Mouse (Mus musculus) limb, embryonic 12.5 days (tissue): ENCODE measurements around the gene Dhh. TPM values are rescaled to one million over a fixed set of nuclear protein-coding genes. Genes with fewer than 3 reads are reported as not detected.
"Not testable (repeated sequence)": the region's sequence is repeated elsewhere in the genome, so short reads cannot be mapped to it uniquely, and the experiment has no call there.

Source experiments
- ATAC-seq: fragments of 200-750 bp; cut with Nextera tagmentation; 2 replicates; pipeline ENCODE4 v1.8.0; 2017; ENCODE audit warnings: low read depth, moderate TSS enrichment; ENCODE audit not compliant: insufficient number of reproducible peaks, insufficient read depth, low FRiP score, low TSS enrichment
- H3K27ac ChIP-seq: fragments of 300-500 bp; sonication (generic); 2 replicates; pipeline ENCODE4 v1.5.1; 2016; ENCODE audit warnings: mild to moderate bottlenecking, moderate library complexity
- H3K27me3 ChIP-seq: fragments of 300-500 bp; sonication (generic); 2 replicates; pipeline ENCODE4 v1.6.1; 2016; ENCODE audit warnings: mild to moderate bottlenecking, moderate library complexity
- H3K36me3 ChIP-seq: fragments of 300-500 bp; sonication (generic); 2 replicates; pipeline ENCODE4 v1.6.1; 2016; ENCODE audit warnings: mild to moderate bottlenecking, moderate library complexity
- H3K4me1 ChIP-seq: fragments of 300-500 bp; sonication (generic); replicated peaks from 2 replicates; pipeline ENCODE4 v1.6.1; 2016
- H3K4me2 ChIP-seq: fragments of 300-500 bp; sonication (generic); 2 replicates; pipeline ENCODE4 v1.6.1; 2016; ENCODE audit warnings: mild to moderate bottlenecking, moderate library complexity
- H3K4me3 ChIP-seq: fragments of 300-500 bp; sonication (generic); replicated peaks from 2 replicates; pipeline ENCODE4 v1.5.1; 2016; ENCODE audit warnings: mild to moderate bottlenecking
- H3K9ac ChIP-seq: fragments of 300-500 bp; sonication (generic); replicated peaks from 2 replicates; pipeline ENCODE4 v1.6.1; 2016; ENCODE audit warnings: mild to moderate bottlenecking, moderate library complexity
- H3K9me3 ChIP-seq: fragments of 300-500 bp; sonication (generic); 2 replicates; pipeline ENCODE4 v1.6.1; 2016; ENCODE audit warnings: mild to moderate bottlenecking, moderate library complexity
- WGBS: fragments of 180-500 bp; shearing (Covaris S2); methylation state at CpG from one replicate; pipeline ENCODE4 v1.1.7; 2016; 5-methylcytosine and 5-hydroxymethylcytosine counted together
- polyA plus RNA-seq: library from polyadenylated mRNA; unstranded; fragments of >200 nt; fragmentation: Nextera tagmentation; extraction: Ambion mirVana; gene quantifications from 2 replicates; pipeline ENCODE4 v1.2.1, GENCODE M21; 2016

Gene Dhh
- 0.52 and 0.74 TPM in 2 replicates for polyA plus RNA-seq

DNA sequence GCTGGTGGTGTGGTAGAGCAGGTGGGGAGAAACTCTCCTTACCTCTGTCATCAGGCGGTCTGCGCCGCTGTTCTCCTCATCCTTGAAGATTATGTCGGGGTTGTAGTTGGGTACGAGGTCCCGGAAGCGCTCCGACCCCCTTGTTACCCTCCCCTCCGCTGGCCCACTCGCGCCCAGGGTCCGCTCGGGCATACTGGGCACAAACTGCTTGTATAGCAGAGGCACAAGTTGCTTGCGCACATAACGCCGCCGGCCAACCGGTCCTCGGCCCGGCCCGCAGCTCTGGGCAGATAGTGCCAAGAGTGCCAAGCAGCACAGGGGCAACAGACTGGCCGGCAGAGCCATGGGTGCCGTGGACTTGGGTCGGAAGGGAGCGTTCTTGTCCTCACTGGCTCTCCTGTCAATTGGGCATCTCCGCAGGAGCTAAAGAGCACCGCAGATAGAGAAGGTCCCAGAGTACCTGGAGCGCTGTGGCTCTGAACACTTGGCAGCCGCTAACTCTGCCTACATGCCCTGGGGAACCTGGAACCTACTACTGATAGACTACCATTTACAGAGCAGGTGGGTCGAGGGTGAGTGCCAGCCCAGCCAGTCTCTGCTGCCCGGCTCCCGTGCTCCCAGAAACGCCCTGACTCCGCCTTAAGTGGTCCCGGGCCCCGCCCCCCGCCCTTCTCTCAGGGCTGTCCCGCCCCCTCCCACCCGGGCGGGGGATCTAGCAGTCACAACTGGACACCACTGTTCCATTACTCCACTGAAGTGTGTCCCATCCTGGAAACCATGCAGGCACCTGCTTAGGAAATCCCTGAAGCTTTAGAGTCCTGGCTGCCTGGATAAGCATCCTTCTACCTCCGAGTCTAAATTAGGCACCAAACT lies at the start of gene Dhh:
Gene Dhh, minus strand, starts transcription at position 613 of the 873 bp plus-strand sequence.
- Histone ChIP-seq H3K36me3 (peaks cover 7% of the 10 kb centered on the region), H3K4me3 (peak within 1 kb of the TSS; percentile 29), H3K9ac (0 out of 2 replicates have a peak within 1 kb of the TSS, but pooled peaks have one; percentile 23), H3K27ac (no peak within 1 kb of the TSS), H3K9me3 (no peaks in the 10 kb centered on the region), H3K27me3 (peaks cover 80% of the 10 kb centered on the region), H3K4me1 (peaks cover 41% of the 10 kb centered on the region), H3K4me2 (peak within 1 kb of the TSS; percentile 50)
- WGBS, result 1% methylated on average over 41 of the region's 41 CpGs
- no peak for ATAC-seq

DNA sequence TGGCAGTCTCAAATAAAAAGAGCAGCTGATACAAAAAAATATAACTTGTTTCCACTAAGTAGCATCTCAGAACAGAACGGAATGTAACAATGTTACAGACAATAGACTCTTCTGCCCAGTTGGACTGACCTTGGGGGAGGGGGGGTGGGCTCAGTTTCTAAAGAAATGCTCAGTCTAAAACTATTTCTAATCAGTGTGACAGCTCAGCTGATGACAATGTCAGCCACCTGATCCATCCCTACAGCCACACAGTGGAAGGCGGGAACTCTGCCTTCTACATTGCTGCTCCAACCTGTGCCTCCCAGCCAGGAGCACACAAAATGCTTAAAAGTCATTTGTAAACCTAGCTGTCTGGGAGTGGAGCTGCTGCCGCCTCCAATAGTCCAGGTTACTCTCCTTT lies 49.5 kb upstream of the Dhh start:
- H3K27ac ChIP-seq, result 0 out of 2 replicates have a peak overlapping the region, but pooled peaks have one; percentile 12
- H3K9ac ChIP-seq, result no peak overlapping the region
- H3K9me3 ChIP-seq, result peaks cover 5% of the 10 kb centered on the region; the same call in 1 of the 2 replicates
- H3K4me3 ChIP-seq, result no peak overlapping the region
- H3K4me2 ChIP-seq, result no peak overlapping the region
- peaks cover 7% of the 10 kb centered on the region for H3K4me1 ChIP-seq
- 65% methylated on average over 3 of the region's 3 CpGs for WGBS
- no peaks in the 10 kb centered on the region for H3K27me3 ChIP-seq
- H3K36me3 ChIP-seq, result peaks cover 16% of the 10 kb centered on the region
- ATAC-seq, result no peak

DNA sequence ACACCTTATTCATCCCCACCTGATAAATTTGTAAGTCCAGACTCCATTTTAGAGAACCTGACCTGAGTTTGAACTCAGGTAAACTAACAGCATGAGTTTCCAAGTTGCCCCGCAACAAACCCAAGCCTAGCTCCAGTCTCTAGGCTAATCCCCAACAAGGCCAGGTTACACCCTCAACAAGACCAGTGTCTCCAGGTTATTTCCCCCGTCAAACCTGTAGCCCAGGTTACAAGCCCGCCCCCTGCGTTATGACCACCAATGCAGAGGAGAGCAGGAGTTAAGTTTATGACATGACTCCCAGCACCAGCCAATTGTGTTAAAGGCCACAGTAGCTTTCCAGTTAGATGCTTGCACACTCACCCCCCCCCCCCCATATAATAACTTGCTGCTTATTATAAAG lies 44.8 kb upstream of the Dhh start:
- Histone ChIP-seq H3K9ac (no peak overlapping the region), H3K36me3 (no peaks in the 10 kb centered on the region), H3K27me3 (no peaks in the 10 kb centered on the region), H3K4me1 (peaks cover 12% of the 10 kb centered on the region), H3K4me2 (no peak overlapping the region), H3K4me3 (no peak overlapping the region), H3K27ac (no peak overlapping the region), H3K9me3 (peaks cover 5% of the 10 kb centered on the region; the same call in 1 of the 2 replicates)
- WGBS, result 59% methylated on average over 4 of the region's 4 CpGs
- ATAC-seq, result no peak

DNA sequence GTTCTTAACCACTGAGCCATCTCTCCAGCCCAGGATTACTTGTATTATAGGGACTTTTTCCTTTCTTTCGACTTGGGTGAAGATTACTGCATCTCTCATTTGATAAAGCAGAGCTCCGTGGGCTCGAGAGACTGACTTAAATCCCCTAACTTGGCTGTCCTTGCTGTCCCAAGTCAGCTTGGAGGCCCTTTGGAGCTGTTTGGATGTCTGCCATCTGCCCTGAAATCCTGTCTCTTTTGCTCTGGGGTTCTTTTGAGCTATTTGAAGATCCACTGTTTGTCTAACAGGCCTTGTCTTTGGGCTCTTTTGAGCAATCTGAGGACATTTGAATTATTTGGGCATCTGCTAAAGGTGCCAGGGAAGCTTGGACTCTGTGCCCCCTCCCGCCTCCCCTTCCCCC lies 43.7 kb upstream of the Dhh start:
- H3K27me3 ChIP-seq, result no peaks in the 10 kb centered on the region
- peaks cover 5% of the 10 kb centered on the region; the same call in 1 of the 2 replicates for H3K9me3 ChIP-seq
- no peak for ATAC-seq
- 90% methylated on average over 4 of the region's 4 CpGs for WGBS
- H3K9ac ChIP-seq, result no peak overlapping the region
- H3K4me3 ChIP-seq, result no peak overlapping the region
- H3K27ac ChIP-seq, result no peak overlapping the region
- peaks cover 12% of the 10 kb centered on the region for H3K4me1 ChIP-seq
- no peaks in the 10 kb centered on the region for H3K36me3 ChIP-seq
- no peak overlapping the region for H3K4me2 ChIP-seq

DNA sequence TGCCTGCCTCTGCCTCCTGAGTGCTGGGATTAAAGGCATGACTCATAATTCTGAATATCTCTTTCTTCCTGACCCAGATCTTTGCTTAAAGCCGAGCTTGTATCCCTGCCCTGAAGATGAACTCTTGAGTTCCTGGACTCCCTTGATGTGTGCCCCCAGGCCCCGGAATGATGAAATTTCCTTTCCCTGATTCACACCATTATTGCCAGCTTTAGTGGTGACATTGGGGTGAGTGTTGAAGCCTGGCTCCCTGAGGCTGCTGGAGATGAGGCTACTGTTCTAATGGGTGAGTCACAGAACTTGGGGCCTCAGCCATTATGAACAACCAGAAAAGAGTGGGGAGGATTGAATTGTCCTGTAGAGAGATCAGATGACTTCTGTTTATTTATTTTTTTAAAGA lies 43.2 kb upstream of the Dhh start:
- H3K9ac ChIP-seq, result no peak overlapping the region
- no peaks in the 10 kb centered on the region for H3K27me3 ChIP-seq
- peaks cover 12% of the 10 kb centered on the region for H3K4me1 ChIP-seq
- ATAC-seq, result no peak
- peaks cover 5% of the 10 kb centered on the region; the same call in 1 of the 2 replicates for H3K9me3 ChIP-seq
- no peak overlapping the region for H3K27ac ChIP-seq
- no peak overlapping the region for H3K4me2 ChIP-seq
- no peak overlapping the region for H3K4me3 ChIP-seq
- no peaks in the 10 kb centered on the region for H3K36me3 ChIP-seq
- WGBS, result 81% methylated on average over 2 of the region's 2 CpGs

DNA sequence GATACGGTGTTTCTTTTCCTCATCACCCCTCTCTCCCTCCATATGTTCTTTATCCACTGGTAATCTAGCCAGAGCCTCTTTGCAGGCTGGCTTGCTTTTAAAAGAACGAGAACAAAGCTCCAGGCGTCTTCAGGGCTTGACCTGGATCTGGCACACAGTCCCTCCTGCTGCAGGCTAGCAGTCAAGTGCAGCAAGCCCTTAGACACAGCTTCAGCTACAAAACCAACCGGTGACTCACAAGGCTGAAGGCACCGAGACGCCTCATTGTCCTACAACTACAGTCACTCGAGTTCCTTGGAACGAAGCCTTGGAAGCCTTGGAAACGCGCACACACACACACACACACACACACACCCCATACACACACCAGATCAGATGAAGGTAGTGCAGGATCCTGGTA lies 42.5 kb upstream of the Dhh start:
- H3K4me2 ChIP-seq, result no peak overlapping the region
- no peaks in the 10 kb centered on the region for H3K27me3 ChIP-seq
- no peak overlapping the region for H3K4me3 ChIP-seq
- peaks cover 17% of the 10 kb centered on the region for H3K4me1 ChIP-seq
- WGBS, result 68% methylated on average over 10 of the region's 10 CpGs
- H3K9me3 ChIP-seq, result peaks cover 5% of the 10 kb centered on the region; the same call in 1 of the 2 replicates
- no peak overlapping the region for H3K27ac ChIP-seq
- no peaks in the 10 kb centered on the region for H3K36me3 ChIP-seq
- H3K9ac ChIP-seq, result no peak overlapping the region
- ATAC-seq, result no peak

DNA sequence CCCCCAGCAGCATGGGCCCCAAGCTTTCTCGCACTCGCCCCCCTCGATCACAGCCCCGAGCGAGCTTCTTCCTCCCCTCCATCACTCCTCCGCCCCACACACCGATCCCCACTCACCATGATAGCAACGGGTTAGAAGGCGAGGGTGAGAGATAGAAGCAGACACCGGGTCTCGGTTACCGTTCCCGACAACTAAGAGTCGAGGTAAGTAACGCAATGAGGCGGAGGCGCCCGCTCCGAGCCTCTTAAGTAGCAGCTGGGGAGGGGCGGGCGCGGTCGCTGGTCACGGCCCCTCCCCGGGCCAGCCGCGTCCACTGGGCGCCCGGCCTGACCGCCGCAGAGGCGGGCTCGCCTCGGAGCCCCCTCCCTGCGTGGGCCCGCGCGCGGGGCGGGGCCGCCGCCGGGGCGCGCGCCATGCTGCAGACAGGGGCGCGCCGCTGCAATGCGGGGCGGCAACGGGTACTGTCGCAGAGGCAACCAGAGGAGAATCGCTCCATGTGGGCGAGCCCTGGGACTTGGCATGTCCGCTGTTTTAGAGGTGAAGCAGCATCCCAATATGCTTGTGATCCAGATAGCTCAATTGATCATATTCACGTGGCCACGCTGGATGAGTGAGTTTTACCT lies 36.0 kb upstream of the Dhh start, which contains the start of gene Tuba1b:
Gene Tuba1b, minus strand, starts transcription at position 349 of the 623 bp plus-strand sequence.
- H3K4me1 ChIP-seq, result peaks cover 18% of the 10 kb centered on the region
- peaks cover 17% of the 10 kb centered on the region for H3K36me3 ChIP-seq
- peak within 1 kb of the TSS; percentile 94 for H3K9ac ChIP-seq
- peak; percentile 92 for ATAC-seq
- under 1% methylated on average over 57 of the region's 58 CpGs for WGBS
- H3K27me3 ChIP-seq, result no peaks in the 10 kb centered on the region
- H3K9me3 ChIP-seq, result no peaks in the 10 kb centered on the region
- H3K4me3 ChIP-seq, result peak within 1 kb of the TSS; percentile 73
- peak within 1 kb of the TSS; percentile 98 for H3K27ac ChIP-seq
- peak within 1 kb of the TSS; percentile 97 for H3K4me2 ChIP-seq

DNA sequence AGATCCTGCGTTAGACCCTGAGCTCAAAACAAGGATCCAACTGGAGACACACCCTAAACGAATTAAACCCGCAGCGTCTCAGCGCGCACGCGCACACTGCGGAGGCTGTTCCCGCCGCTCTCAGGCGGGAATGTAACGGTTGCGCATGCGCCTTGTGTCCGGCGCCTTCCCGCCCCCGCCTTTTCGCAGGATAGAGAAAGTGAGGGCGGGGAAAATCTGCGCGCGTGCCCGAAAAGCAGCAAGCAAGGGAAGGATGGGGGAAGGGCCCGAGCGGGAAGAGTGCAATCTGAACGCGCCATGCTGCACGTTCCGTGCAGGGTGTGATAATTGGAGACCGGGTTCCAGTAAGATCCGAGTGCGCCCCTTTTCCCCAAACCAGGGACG lies 35.5 kb upstream of the Dhh start:
- Histone ChIP-seq H3K36me3 (peaks cover 17% of the 10 kb centered on the region), H3K27me3 (no peaks in the 10 kb centered on the region), H3K27ac (peak overlapping the region; percentile 98), H3K9me3 (no peaks in the 10 kb centered on the region), H3K4me1 (peaks cover 20% of the 10 kb centered on the region), H3K4me3 (peak overlapping the region; percentile 73), H3K9ac (peak overlapping the region; percentile 94), H3K4me2 (peak overlapping the region; percentile 97)
- peak; percentile 74 for ATAC-seq
- under 1% methylated on average over 35 of the region's 35 CpGs for WGBS

DNA sequence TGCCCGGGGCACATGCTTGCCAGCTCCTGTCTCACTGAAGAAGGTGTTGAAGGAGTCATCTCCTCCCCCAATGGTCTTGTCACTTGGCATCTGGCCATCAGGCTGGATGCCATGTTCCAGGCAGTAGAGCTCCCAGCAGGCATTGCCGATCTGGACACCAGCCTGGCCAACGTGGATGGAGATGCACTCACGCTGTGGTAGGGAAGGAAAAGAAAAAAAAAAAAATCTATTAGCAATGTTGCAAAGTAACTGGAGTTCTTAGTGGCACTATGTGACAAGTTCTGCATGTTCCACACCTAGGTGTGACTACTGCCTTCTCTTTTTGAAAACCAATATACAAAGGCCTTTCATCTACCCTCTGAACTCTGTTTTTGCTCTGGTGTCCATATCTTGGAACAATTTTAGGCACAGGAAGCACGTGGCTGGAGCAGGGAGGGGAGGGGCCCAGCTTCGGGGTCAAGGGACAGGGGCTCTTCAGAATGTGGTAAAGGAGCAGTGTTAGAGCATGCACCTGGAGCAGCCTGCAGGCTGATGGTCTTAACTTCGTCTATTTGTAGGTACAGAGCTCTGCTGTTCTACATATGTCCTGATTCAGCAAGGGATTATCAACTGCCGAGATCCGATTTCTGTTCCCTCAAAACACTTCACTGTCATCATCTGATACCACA lies 34.8 kb upstream of the Dhh start:
- Histone ChIP-seq H3K9ac (peak overlapping the region; percentile 94), H3K4me1 (peaks cover 25% of the 10 kb centered on the region), H3K4me3 (peak overlapping the region; percentile 73), H3K27ac (peak overlapping the region; percentile 98), H3K4me2 (peak overlapping the region; percentile 97), H3K36me3 (peaks cover 17% of the 10 kb centered on the region)
- H3K9me3 ChIP-seq, H3K27me3 ChIP-seq, ATAC-seq: not testable (repeated sequence)
- 27% methylated on average over 8 of the region's 9 CpGs for WGBS

DNA sequence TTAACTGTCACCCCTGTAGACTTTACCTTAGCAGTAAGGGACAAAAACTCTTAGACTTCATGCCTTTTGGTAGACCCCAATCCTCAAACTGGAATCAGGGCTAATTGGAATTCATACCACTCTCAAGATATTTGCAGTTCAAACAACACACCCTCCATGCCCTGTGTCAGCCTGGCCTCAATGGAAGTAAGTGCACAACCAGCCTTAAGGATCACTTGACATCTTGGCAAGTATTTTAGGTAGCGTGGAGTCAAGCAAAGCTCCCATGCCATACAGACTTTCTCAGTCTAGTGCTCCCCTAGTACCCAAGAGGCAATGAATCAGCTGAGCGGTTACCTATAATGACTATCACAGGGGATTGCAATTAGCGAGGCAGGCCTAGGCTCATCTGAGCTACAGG lies 32.7 kb upstream of the Dhh start:
- no peak overlapping the region for H3K4me3 ChIP-seq
- ATAC-seq, result no peak
- WGBS, result 84% methylated on average over 3 of the region's 3 CpGs
- H3K36me3 ChIP-seq, result peaks cover 17% of the 10 kb centered on the region
- no peaks in the 10 kb centered on the region for H3K9me3 ChIP-seq
- H3K27ac ChIP-seq, result no peak overlapping the region
- no peak overlapping the region for H3K9ac ChIP-seq
- H3K27me3 ChIP-seq, result no peaks in the 10 kb centered on the region
- H3K4me2 ChIP-seq, result 0 out of 2 replicates have a peak overlapping the region, but pooled peaks have one; percentile 6
- H3K4me1 ChIP-seq, result peaks cover 21% of the 10 kb centered on the region
